Mouse (Mus musculus) liver, adult 2 months (tissue): ENCODE results near the gene Slc25a22. TPM values are rescaled to one million over a fixed set of nuclear protein-coding genes. Genes with fewer than 3 reads are reported as not detected.

Source experiments
- DNase-seq: peaks from one replicate; pipeline ENCODE4 v3.0.0-alpha.2; 2011; ENCODE audit warnings: low read depth, low spot score; ENCODE audit errors: extremely low read depth
- H3K27ac ChIP-seq: fragments of 200-500 bp; replicated peaks from 2 replicates; pipeline ENCODE4 v1.5.1; 2012; ENCODE audit warnings: low read depth, mild to moderate bottlenecking, control low read depth, inconsistent platforms, low read length; ENCODE audit not compliant: insufficient read depth
- H3K27me3 ChIP-seq: fragments of 200-500 bp; 2 replicates; pipeline ENCODE4 v1.6.1; 2012; ENCODE audit warnings: mild to moderate bottlenecking, moderate library complexity, low read length, inconsistent platforms; ENCODE audit not compliant: control insufficient read depth, insufficient read depth
- H3K36me3 ChIP-seq: fragments of 200-500 bp; 2 replicates; pipeline ENCODE4 v1.6.1; 2012; ENCODE audit warnings: low read length, inconsistent platforms; ENCODE audit not compliant: control insufficient read depth, insufficient read depth
- H3K4me1 ChIP-seq: fragments of 200-500 bp; 2 replicates; pipeline ENCODE4 v1.6.1; 2011; ENCODE audit warnings: low read length; ENCODE audit not compliant: control insufficient read depth, insufficient read depth
- H3K4me3 ChIP-seq: fragments of 200-500 bp; 2 replicates; pipeline ENCODE4 v1.5.1; 2011; ENCODE audit warnings: low read depth, mild to moderate bottlenecking, control low read depth, low read length, moderate library complexity; ENCODE audit not compliant: insufficient read depth
- H3K79me2 ChIP-seq: fragments of 200-500 bp; 2 replicates; pipeline ENCODE4 v1.6.1; 2012; ENCODE audit warnings: inconsistent platforms, mild to moderate bottlenecking, low read length, moderate library complexity; ENCODE audit not compliant: control insufficient read depth, insufficient read depth
- H3K9ac ChIP-seq: fragments of 200-500 bp; 2 replicates; pipeline ENCODE4 v1.6.1; 2012; ENCODE audit warnings: low read depth, mild to moderate bottlenecking, control low read depth, inconsistent platforms, low read length
- CTCF ChIP-seq: fragments of 200-500 bp; IDR thresholded peaks from 2 replicates; pipeline ENCODE4 v1.5.1; 2011; ENCODE audit warnings: low read depth, low read length, control low read depth
- POLR2A ChIP-seq: fragments of 200-500 bp; IDR thresholded peaks from 2 replicates; pipeline ENCODE4 v1.6.1; 2011; ENCODE audit warnings: low read length, control low read depth; ENCODE audit not compliant: insufficient read depth; ENCODE audit errors: extremely low read depth
- WGBS: fragments of 180-500 bp; shearing (Covaris S2); methylation state at CpG from one replicate; pipeline ENCODE4 v1.1.7; 2018; 5-methylcytosine and 5-hydroxymethylcytosine counted together
- polyA plus RNA-seq: library from polyadenylated mRNA; depleted of rRNA; stranded (reverse); fragments of >200 nt; gene quantifications from 2 replicates; pipeline ENCODE4 v1.2.3, GENCODE M21; 2012
- total RNA-seq: library from RNA; depleted of rRNA; stranded (reverse); fragments of >200 nt; gene quantifications from 2 replicates; pipeline ENCODE4 v1.2.3, GENCODE M21; 2014

Gene Slc25a22
- total and polyA plus RNA-seq, 2 experiments, result 26.1 to 345 TPM

GRCm38 (mm10) chr7:141469901-141470636 lies 32.4 kb upstream of the Slc25a22 start:
- Histone ChIP-seq H3K27ac (no peak overlapping the region), H3K4me3 (no peak overlapping the region), H3K4me1 (peaks cover 27% of the 10 kb centered on the region), H3K9ac (no peak overlapping the region), H3K27me3 (no peaks in the 10 kb centered on the region), H3K79me2 (peaks cover 16% of the 10 kb centered on the region; the same call in 1 of the 2 replicates), H3K36me3 (peaks cover 8% of the 10 kb centered on the region; the same call in 1 of the 2 replicates)
- TF ChIP-seq POLR2A, result no peak
- no peak for TF ChIP-seq CTCF
- DNase-seq, result no peak
- WGBS, result 95% methylated on average over 18 of the region's 18 CpGs

- Histone ChIP-seq H3K27me3 (no peaks in the 10 kb centered on the region), H3K4me1 (peaks cover 25% of the 10 kb centered on the region), H3K4me3 (no peak overlapping the region), H3K79me2 (peaks cover 10% of the 10 kb centered on the region; the same call in 1 of the 2 replicates), H3K27ac (peak overlapping the region; percentile 7; the same call in 1 of the 2 replicates), H3K36me3 (peaks cover 8% of the 10 kb centered on the region; the same call in 1 of the 2 replicates), H3K9ac (no peak overlapping the region; the same call in 1 of the 2 replicates)
- DNase-seq, result no peak
- WGBS, result 92% methylated on average over 6 of the region's 6 CpGs
- no peak for TF ChIP-seq CTCF
- TF ChIP-seq POLR2A, result no peak
Observed at GRCm38 (mm10) chr7:141469352-141469751, 31.7 kb upstream of the Slc25a22 start.

- Histone ChIP-seq H3K27ac (peak overlapping the region; percentile 57), H3K27me3 (no peaks in the 10 kb centered on the region), H3K9ac (peak overlapping the region; percentile 76), H3K79me2 (0 out of 2 replicates have a peak, but pooled peaks cover 6% of the 10 kb centered on the region), H3K4me1 (peaks cover 20% of the 10 kb centered on the region), H3K4me3 (no peak overlapping the region; the same call in 1 of the 2 replicates), H3K36me3 (peaks cover 8% of the 10 kb centered on the region; the same call in 1 of the 2 replicates)
- TF ChIP-seq CTCF (peak; percentile 36; the same call in 1 of the 2 replicates), POLR2A (no peak)
- 25% methylated on average over 8 of the region's 8 CpGs for WGBS
- peak; percentile 48 for DNase-seq
Observed at GRCm38 (mm10) chr7:141468522-141469211, 31.0 kb upstream of the Slc25a22 start.

GRCm38 (mm10) chr7:141468164-141468521 lies 30.5 kb upstream of the Slc25a22 start:
- Histone ChIP-seq H3K4me1 (peaks cover 15% of the 10 kb centered on the region), H3K36me3 (peaks cover 8% of the 10 kb centered on the region; the same call in 1 of the 2 replicates), H3K4me3 (peak overlapping the region; percentile 18; the same call in 1 of the 2 replicates), H3K27ac (peak overlapping the region; percentile 46), H3K79me2 (0 out of 2 replicates have a peak, but pooled peaks cover 6% of the 10 kb centered on the region), H3K27me3 (no peaks in the 10 kb centered on the region), H3K9ac (peak overlapping the region; percentile 76)
- 44% methylated on average over 5 of the region's 5 CpGs for WGBS
- no peak for TF ChIP-seq POLR2A
- no peak for TF ChIP-seq CTCF
- no peak for DNase-seq

- H3K4me1 ChIP-seq, result peaks cover 15% of the 10 kb centered on the region
- 0 out of 2 replicates have a peak, but pooled peaks cover 6% of the 10 kb centered on the region for H3K79me2 ChIP-seq
- DNase-seq, result peak; percentile 64
- H3K4me3 ChIP-seq, result peak within 1 kb of the TSS; percentile 74
- TF ChIP-seq CTCF (no peak), POLR2A (peak; percentile 54)
- peak within 1 kb of the TSS; percentile 76 for H3K9ac ChIP-seq
- H3K27me3 ChIP-seq, result no peaks in the 10 kb centered on the region
- peaks cover 6% of the 10 kb centered on the region; the same call in 1 of the 2 replicates for H3K36me3 ChIP-seq
- under 1% methylated on average over 52 of the region's 52 CpGs for WGBS
- H3K27ac ChIP-seq, result peak within 1 kb of the TSS; percentile 46
Observed at GRCm38 (mm10) chr7:141467230-141468030, 29.7 kb upstream of the Slc25a22 start, which contains the start of gene Cd151. Cd151 (plus strand) TSS chr7:141467392.
